Mouse (Mus musculus) neural tube, embryonic 15.5 days (tissue): ENCODE data around the gene Lect2. TPM values are rescaled to one million over a fixed set of nuclear protein-coding genes. Genes with fewer than 3 reads are reported as not detected.

Experiments
- ATAC-seq: fragments of 200-750 bp; cut with Nextera tagmentation; 2 replicates; pipeline ENCODE4 v1.8.0; 2017; ENCODE audit warnings: mild to moderate bottlenecking, moderate TSS enrichment, moderate library complexity; ENCODE audit not compliant: low FRiP score
- H3K27ac ChIP-seq: fragments of 300-500 bp; sonication (generic); replicated peaks from 2 replicates; pipeline ENCODE4 v1.5.1; 2015; ENCODE audit warnings: mild to moderate bottlenecking, inconsistent platforms
- H3K27me3 ChIP-seq: fragments of 300-500 bp; sonication (generic); replicated peaks from 2 replicates; pipeline ENCODE4 v1.6.1; 2015; ENCODE audit warnings: inconsistent platforms
- H3K36me3 ChIP-seq: fragments of 300-500 bp; sonication (generic); 2 replicates; pipeline ENCODE4 v1.6.1; 2015; ENCODE audit warnings: inconsistent platforms
- H3K4me1 ChIP-seq: fragments of 300-500 bp; sonication (generic); 2 replicates; pipeline ENCODE4 v1.6.1; 2015; ENCODE audit warnings: inconsistent platforms
- H3K4me2 ChIP-seq: fragments of 300-500 bp; sonication (generic); 2 replicates; pipeline ENCODE4 v1.6.1; 2015; ENCODE audit warnings: inconsistent platforms, mild to moderate bottlenecking, moderate library complexity
- H3K4me3 ChIP-seq: fragments of 300-500 bp; sonication (generic); replicated peaks from 2 replicates; pipeline ENCODE4 v1.5.1; 2015; ENCODE audit warnings: mild to moderate bottlenecking, inconsistent platforms
- H3K9ac ChIP-seq: fragments of 300-500 bp; sonication (generic); replicated peaks from 2 replicates; pipeline ENCODE4 v1.6.1; 2015; ENCODE audit warnings: mild to moderate bottlenecking, inconsistent platforms
- H3K9me3 ChIP-seq: fragments of 300-500 bp; sonication (generic); replicated peaks from 2 replicates; pipeline ENCODE4 v1.6.1; 2016; ENCODE audit warnings: inconsistent platforms
- WGBS: fragments of 180-500 bp; shearing (Covaris S2); methylation state at CpG from one replicate; pipeline ENCODE4 v1.1.7; 2015; ENCODE audit warnings: mixed read lengths; 5-methylcytosine and 5-hydroxymethylcytosine counted together
- polyA plus RNA-seq: library from polyadenylated mRNA; unstranded; fragments of >200 nt; fragmentation: Nextera tagmentation; extraction: Ambion mirVana; gene quantifications from 2 replicates; pipeline ENCODE4 v1.2.1, GENCODE M21; 2015

The Lect2 gene
- polyA plus RNA-seq, 1 experiment from 2014 or later, result not detected

DNA sequence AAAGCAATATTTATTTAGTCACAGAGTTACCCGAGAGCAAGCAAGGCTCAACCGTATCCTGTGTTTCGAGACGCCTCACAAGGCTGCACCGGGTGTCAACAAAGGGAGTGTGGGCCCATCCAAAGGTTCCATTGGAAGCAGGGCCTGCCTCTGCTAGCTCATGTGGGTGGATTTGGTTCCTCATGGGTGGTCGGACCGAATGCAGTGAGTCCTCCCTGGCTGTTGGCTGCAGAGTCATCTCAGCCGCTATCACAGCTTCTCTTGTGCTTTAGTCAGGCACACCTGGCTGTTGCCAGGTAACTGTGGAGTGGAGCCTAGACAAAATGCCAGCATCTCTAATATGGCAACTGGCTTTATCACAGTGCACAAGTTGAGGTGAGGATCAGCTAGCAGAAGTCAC lies 47.7 kb downstream of the Lect2 start:
- Histone ChIP-seq H3K4me3 (no peak overlapping the region), H3K9ac (no peak overlapping the region), H3K27ac (no peak overlapping the region), H3K9me3 (no peaks in the 10 kb centered on the region), H3K4me2 (no peak overlapping the region), H3K36me3 (no peaks in the 10 kb centered on the region), H3K27me3 (no peaks in the 10 kb centered on the region), H3K4me1 (no peaks in the 10 kb centered on the region)
- WGBS, result 88% methylated on average over 8 of the region's 8 CpGs
- no peak for ATAC-seq

DNA sequence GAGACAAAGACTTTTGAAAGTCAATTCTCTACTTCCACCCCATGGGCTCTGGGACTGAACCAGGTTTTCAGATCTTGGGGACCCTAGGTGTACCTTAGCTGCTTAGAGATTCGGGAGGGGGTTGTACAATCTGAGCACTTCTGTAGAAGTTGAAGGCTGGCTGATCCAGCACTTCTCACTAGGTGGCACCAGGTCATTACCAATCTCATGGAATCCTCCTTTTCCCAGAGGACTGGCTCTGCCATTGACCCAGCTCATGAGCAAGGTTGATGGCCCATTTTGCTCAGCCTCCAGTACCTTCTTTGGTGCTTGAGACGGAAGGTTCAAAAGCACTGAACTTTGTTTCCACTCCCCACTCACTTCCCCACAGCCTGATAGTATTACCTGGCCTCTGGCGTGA lies 48.2 kb downstream of the Lect2 start:
- H3K4me1 ChIP-seq, result no peaks in the 10 kb centered on the region
- no peaks in the 10 kb centered on the region for H3K36me3 ChIP-seq
- no peak for ATAC-seq
- H3K4me2 ChIP-seq, result no peak overlapping the region
- no peak overlapping the region for H3K27ac ChIP-seq
- no peak overlapping the region for H3K9ac ChIP-seq
- H3K9me3 ChIP-seq, result no peaks in the 10 kb centered on the region
- H3K4me3 ChIP-seq, result no peak overlapping the region
- H3K27me3 ChIP-seq, result no peaks in the 10 kb centered on the region
- 71% methylated on average over 3 of the region's 3 CpGs for WGBS

DNA sequence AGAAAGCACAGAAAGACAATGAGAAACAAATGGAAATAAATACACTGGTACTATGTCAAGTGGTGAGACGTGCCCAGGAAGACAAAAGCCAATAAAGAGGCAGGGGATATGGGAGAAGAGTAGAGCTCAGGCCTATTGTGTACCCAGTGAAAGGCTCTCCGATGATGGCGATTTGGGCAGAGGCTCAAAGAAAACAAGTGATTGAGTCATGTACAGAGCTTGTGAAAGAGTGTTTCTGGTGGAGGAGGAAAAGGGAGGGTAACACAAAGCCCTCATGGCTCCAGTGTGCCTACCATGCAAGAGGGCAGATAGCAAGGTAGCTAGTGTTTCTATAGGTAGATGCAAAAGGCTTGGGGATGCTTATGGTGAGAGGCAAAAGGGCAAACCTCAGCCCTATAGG lies 53.9 kb downstream of the Lect2 start:
- no peaks in the 10 kb centered on the region for H3K4me1 ChIP-seq
- no peak for ATAC-seq
- H3K9me3 ChIP-seq, result no peaks in the 10 kb centered on the region
- WGBS, result 26% methylated on average over 3 of the region's 3 CpGs
- H3K27ac ChIP-seq, result no peak overlapping the region
- no peaks in the 10 kb centered on the region for H3K27me3 ChIP-seq
- no peak overlapping the region for H3K4me2 ChIP-seq
- no peak overlapping the region for H3K4me3 ChIP-seq
- no peak overlapping the region for H3K9ac ChIP-seq
- no peaks in the 10 kb centered on the region for H3K36me3 ChIP-seq

Other genes with a start within 250 kb of the Lect2 start
- not detected in 2 replicates for gene Gm3045, start 121.9 kb downstream of the Lect2 start, polyA plus RNA-seq
- gene Slc25a48, start 110.1 kb downstream of the Lect2 start, polyA plus RNA-seq, result 0.05 and 0.06 TPM in 2 replicates
- gene Il9, start 66.3 kb downstream of the Lect2 start, polyA plus RNA-seq, result not detected in 2 replicates
- 3.0 and 4.4 TPM in 2 replicates for gene Fbxl21, start 26.0 kb downstream of the Lect2 start, polyA plus RNA-seq
- gene Tgfbi, start 61.0 kb upstream of the Lect2 start, polyA plus RNA-seq, result 7.7 and 26.4 TPM in 2 replicates
- gene Smad5, start 154.5 kb upstream of the Lect2 start, polyA plus RNA-seq, result 16.3 and 19.0 TPM in 2 replicates
- 2.1 and 2.7 TPM in 2 replicates for gene Gm45623, start 205.3 kb upstream of the Lect2 start, polyA plus RNA-seq